In the genomic region with DNA sequence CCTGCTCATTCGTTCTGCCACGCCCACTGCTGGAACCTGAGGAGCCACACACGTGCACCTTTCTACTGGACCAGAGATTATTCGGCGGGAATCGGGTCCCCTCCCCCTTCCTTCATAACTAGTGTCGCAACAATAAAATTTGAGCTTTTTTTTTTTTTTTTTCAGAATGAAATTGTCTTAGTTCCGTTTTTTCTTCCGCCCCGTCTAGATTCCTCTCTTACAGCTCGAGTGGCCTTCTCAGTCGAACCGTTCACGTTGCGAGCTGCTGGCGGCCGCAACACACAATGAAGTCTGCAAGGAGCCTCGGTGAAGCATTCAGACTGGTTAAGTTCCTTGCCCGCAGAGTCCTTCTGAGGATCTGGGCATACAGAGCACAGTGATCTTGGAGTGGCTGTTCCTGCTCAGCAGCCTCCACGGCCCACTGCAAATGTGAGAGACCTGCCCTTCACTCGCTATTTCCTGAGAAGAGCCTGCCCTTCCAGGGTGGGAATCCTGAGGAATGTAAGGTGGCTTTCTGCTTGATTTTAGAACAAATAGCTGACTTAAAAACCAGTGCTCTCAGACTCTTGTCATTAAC, we compare ENCODE assay signal across 7 mouse cellular contexts. TPM values are rescaled to one million over a fixed set of nuclear protein-coding genes. Genes with fewer than 3 reads are reported as not detected.
DNase-seq lines count a peak whose midpoint lies in the region; ATAC-seq and TF ChIP-seq lines count a peak whose summit lies in the region.
"Not testable (repeated sequence)": the region's sequence is repeated elsewhere in the genome, so short reads cannot be mapped to it uniquely, and the experiment has no call there.

No protein-coding gene starts in this region.

- not testable (repeated sequence) for H3K27me3 ChIP-seq in embryonic facial prominence, embryonic 11.5 days (ENCODE audit: control insufficient read depth, insufficient read depth, low read length); kidney, embryonic 16.5 days (ENCODE audit: insufficient read depth, low read length); liver, postnatal 0 days (ENCODE audit: insufficient read depth, low read length); megakaryocyte, embryonic 14.5 days (replicated peaks); splenic B cell, adult 2 months (ENCODE audit: control insufficient read depth, insufficient read depth, low read length, poor library complexity, severe bottlenecking)

- in situ Hi-C loops in ES-E14 (cut with MboI; ENCODE audit: low sequenced_read_pairs in 2 of 2, unreplicated experiment in 2 of 2): not testable (repeated sequence)

- peak overlapping the region; percentile 86 for H3K27ac ChIP-seq in ES-E14 (ENCODE audit: insufficient read depth, low read depth, low read length, poor library complexity, severe bottlenecking)
- not testable (repeated sequence) for H3K27ac ChIP-seq in embryonic facial prominence, embryonic 11.5 days (replicated peaks; ENCODE audit: low read depth, low read length); kidney, embryonic 16.5 days (ENCODE audit: low read length); liver, postnatal 0 days (ENCODE audit: low read depth)

- WGBS in embryonic facial prominence, embryonic 11.5 days: 80% methylated on average over 19 of the region's 21 CpGs
- 67% methylated on average over 16 of the region's 21 CpGs for WGBS in kidney, embryonic 16.5 days
- 63% methylated on average over 19 of the region's 21 CpGs for WGBS in liver, postnatal 0 days (ENCODE audit: insufficient replicate concordance)

- not testable (repeated sequence) for H3K9me3 ChIP-seq in ES-E14 (ENCODE audit: control insufficient read depth, insufficient read depth, low read depth, low read length); embryonic facial prominence, embryonic 11.5 days (replicated peaks; ENCODE audit: control insufficient read depth, low read length); kidney, embryonic 16.5 days (ENCODE audit: low read length); liver, postnatal 0 days (ENCODE audit: low read length); megakaryocyte, embryonic 14.5 days

- H3K4me1 ChIP-seq in ES-E14 (ENCODE audit: control insufficient read depth in 2 of 2, insufficient read depth in 2 of 2, low read length in 2 of 2, poor library complexity in 1 of 2): peaks cover 3 to 34% of the 10 kb centered on the region in 2 experiments; a peak in 3 of 4 replicates
- H3K4me1 ChIP-seq in embryonic facial prominence, embryonic 11.5 days (ENCODE audit: control insufficient read depth, insufficient read depth, low read length); kidney, embryonic 16.5 days (ENCODE audit: insufficient read depth, low read length); megakaryocyte, embryonic 14.5 days: not testable (repeated sequence)
- H3K4me1 ChIP-seq in liver, postnatal 0 days (ENCODE audit: insufficient read depth): peaks cover 17% of the 10 kb centered on the region

- DNase-seq in ES-E14 (ENCODE audit: low read depth, low spot score); liver, postnatal 0 days: not testable (repeated sequence)
- DNase-seq in embryonic facial prominence, embryonic 11.5 days (ENCODE audit: low spot score): peak; percentile 12
- peak; percentile 76 for DNase-seq in heart, adult 11 months
- DNase-seq in splenic B cell, adult 2 months (ENCODE audit: low read depth, low spot score): peak; percentile 34

- not testable (repeated sequence) for TF ChIP-seq EP300 in liver, postnatal 0 days (IDR thresholded peaks at IDR 0.05; ENCODE audit: low read depth)

- not testable (repeated sequence) for TF ChIP-seq CTCF in liver, postnatal 0 days (IDR thresholded peaks at IDR 0.05; ENCODE audit: low read depth)

- peak overlapping the region; percentile 31 to 47; a peak in 3 of 4 replicates for H3K4me3 ChIP-seq in ES-E14 (ENCODE audit: insufficient read depth in 1 of 2, low read depth in 1 of 2, low read length in 2 of 2, poor library complexity in 1 of 2, severe bottlenecking in 1 of 2)
- not testable (repeated sequence) for H3K4me3 ChIP-seq in embryonic facial prominence, embryonic 11.5 days (ENCODE audit: low read depth, low read length); kidney, embryonic 16.5 days (ENCODE audit: low read length); liver, postnatal 0 days (ENCODE audit: low read depth, low read length)
- H3K4me3 ChIP-seq in megakaryocyte, embryonic 14.5 days (replicated peaks): peak overlapping the region; percentile 17

- peak overlapping the region; percentile 59 for H3K9ac ChIP-seq in ES-E14 (ENCODE audit: insufficient read depth, low read depth, low read length, poor library complexity, severe bottlenecking)
- not testable (repeated sequence) for H3K9ac ChIP-seq in embryonic facial prominence, embryonic 11.5 days (replicated peaks; ENCODE audit: low read length); kidney, embryonic 16.5 days (replicated peaks; ENCODE audit: low read length); liver, postnatal 0 days (replicated peaks)

- not testable (repeated sequence) for H3K4me2 ChIP-seq in embryonic facial prominence, embryonic 11.5 days (ENCODE audit: low read depth, low read length)
- 0 out of 2 replicates have a peak overlapping the region, but pooled peaks have one; percentile 13 for H3K4me2 ChIP-seq in kidney, embryonic 16.5 days (replicated peaks; ENCODE audit: low read depth, low read length)
- H3K4me2 ChIP-seq in liver, postnatal 0 days (ENCODE audit: low read depth, low read length): peak overlapping the region; percentile 40; the same call in 1 of the 2 replicates

- not testable (repeated sequence) for ATAC-seq in embryonic facial prominence, embryonic 11.5 days (replicated peaks; ENCODE audit: insufficient number of reproducible peaks, low FRiP score, low TSS enrichment, low read depth); kidney, embryonic 16.5 days (ENCODE audit: low FRiP score, low TSS enrichment); liver, postnatal 0 days

- H3K36me3 ChIP-seq in ES-E14 (ENCODE audit: control insufficient read depth, insufficient read depth, low read length, poor library complexity, severe bottlenecking): peaks cover 28% of the 10 kb centered on the region
- not testable (repeated sequence) for H3K36me3 ChIP-seq in embryonic facial prominence, embryonic 11.5 days (replicated peaks; ENCODE audit: control insufficient read depth, insufficient read depth, low read depth, low read length); kidney, embryonic 16.5 days (ENCODE audit: insufficient read depth, low read length); liver, postnatal 0 days (replicated peaks; ENCODE audit: insufficient read depth, low read length); splenic B cell, adult 2 months (ENCODE audit: control insufficient read depth, insufficient read depth, low read length, poor library complexity, severe bottlenecking)
- H3K36me3 ChIP-seq in megakaryocyte, embryonic 14.5 days (replicated peaks; ENCODE audit: low read length): peaks cover 54% of the 10 kb centered on the region

RNA-seq across cellular contexts. Expression of a gene that starts 13.4 kb away (rescaled TPM):
- total RNA-seq in ES-E14 (2012; rRNA removed): 17.2 and 38.2 TPM in 2 replicates
- polyA plus RNA-seq in embryonic facial prominence, embryonic 11.5 days (2014; fragmentation: Nextera tagmentation; extraction: Ambion mirVana): 3.3 and 4.0 TPM in 2 replicates
- polyA plus RNA-seq in kidney, embryonic 16.5 days (2015; fragmentation: Nextera tagmentation; extraction: Ambion mirVana): 19.5 and 19.6 TPM in 2 replicates
- 12.4 and 19.4 TPM in 2 replicates for polyA plus RNA-seq in liver, postnatal 0 days (2015; fragmentation: Nextera tagmentation; extraction: Ambion mirVana)
- 18.1 and 29.8 TPM in 2 replicates for polyA plus RNA-seq in megakaryocyte, embryonic 14.5 days (2012; ENCODE audit: insufficient read depth, low replicate concordance)

RNA-seq across cellular contexts. Expression of a gene that starts 58.1 kb away (rescaled TPM):
- 20.1 and 22.2 TPM in 2 replicates for total RNA-seq in ES-E14 (2012; rRNA removed)
- 20.9 and 24.0 TPM in 2 replicates for polyA plus RNA-seq in embryonic facial prominence, embryonic 11.5 days (2014; fragmentation: Nextera tagmentation; extraction: Ambion mirVana)
- 29.8 and 36.6 TPM in 2 replicates for polyA plus RNA-seq in kidney, embryonic 16.5 days (2015; fragmentation: Nextera tagmentation; extraction: Ambion mirVana)
- polyA plus RNA-seq in liver, postnatal 0 days (2015; fragmentation: Nextera tagmentation; extraction: Ambion mirVana): 6.0 and 6.2 TPM in 2 replicates
- 1.3 and 6.0 TPM in 2 replicates for polyA plus RNA-seq in megakaryocyte, embryonic 14.5 days (2012; ENCODE audit: insufficient read depth, low replicate concordance)
